Mouse (Mus musculus) kidney, adult 18-20 months (tissue): ENCODE measurements around the gene Gm42372.
"Not testable (repeated sequence)": the region's sequence is repeated elsewhere in the genome, so short reads cannot be mapped to it uniquely, and the experiment has no call there.

Experiments used
- DNase-seq: peaks from one replicate; pipeline ENCODE4 v3.0.0; 2021

Gm42372 gene

GRCm38 (mm10) chr7:16982859-16983568, at the start of gene Gm42372:
Gene Gm42372, plus strand, starts transcription at chr7:16983086.
- DNase-seq, result no peak

- no peak for DNase-seq
Measured at GRCm38 (mm10) chr7:16937312-16937711, 45.6 kb upstream of the Gm42372 start.

- DNase-seq, result no peak
Measured at GRCm38 (mm10) chr7:16938117-16938791, 44.6 kb upstream of the Gm42372 start.

- DNase-seq, result no peak
Measured at GRCm38 (mm10) chr7:16940292-16940691, 42.6 kb upstream of the Gm42372 start.

- DNase-seq, result no peak
Measured at GRCm38 (mm10) chr7:16942861-16943260, 40.0 kb upstream of the Gm42372 start.

GRCm38 (mm10) chr7:16944061-16944807, 38.7 kb upstream of the Gm42372 start, which contains the start of gene Pnmal2:
Gene Pnmal2, plus strand, starts transcription at chr7:16944682.
- DNase-seq, result peak; percentile 73

GRCm38 (mm10) chr7:16944808-16945315, 38.0 kb upstream of the Gm42372 start:
- no peak for DNase-seq

GRCm38 (mm10) chr7:16945419-16945818, 37.5 kb upstream of the Gm42372 start:
- DNase-seq, result no peak

GRCm38 (mm10) chr7:16946441-16947348, 36.2 kb upstream of the Gm42372 start:
- no peak for DNase-seq

GRCm38 (mm10) chr7:16947349-16947895, 35.5 kb upstream of the Gm42372 start:
- DNase-seq, result no peak

- no peak for DNase-seq
Measured at GRCm38 (mm10) chr7:16947959-16948361, 34.9 kb upstream of the Gm42372 start.

GRCm38 (mm10) chr7:16948923-16949458, 33.9 kb upstream of the Gm42372 start:
- DNase-seq, result no peak

- DNase-seq, result peak; percentile 84
Measured at GRCm38 (mm10) chr7:16949908-16950841, 32.7 kb upstream of the Gm42372 start.

GRCm38 (mm10) chr7:16950861-16951635, 31.8 kb upstream of the Gm42372 start:
- DNase-seq, result peak; percentile 73

- not testable (repeated sequence) for DNase-seq
Measured at GRCm38 (mm10) chr7:16953776-16954175, 29.1 kb upstream of the Gm42372 start.

- DNase-seq, result no peak
Measured at GRCm38 (mm10) chr7:16955712-16956111, 27.2 kb upstream of the Gm42372 start.

GRCm38 (mm10) chr7:16956410-16957265, 26.2 kb upstream of the Gm42372 start:
- no peak for DNase-seq

- DNase-seq, result no peak
Measured at GRCm38 (mm10) chr7:16959539-16960187, 23.2 kb upstream of the Gm42372 start, which contains the start of gene Pnmal1. Gene Pnmal1, plus strand, starts transcription at chr7:16959679.
